9 mouse cellular contexts compared by ENCODE assay signal in the genomic region with DNA sequence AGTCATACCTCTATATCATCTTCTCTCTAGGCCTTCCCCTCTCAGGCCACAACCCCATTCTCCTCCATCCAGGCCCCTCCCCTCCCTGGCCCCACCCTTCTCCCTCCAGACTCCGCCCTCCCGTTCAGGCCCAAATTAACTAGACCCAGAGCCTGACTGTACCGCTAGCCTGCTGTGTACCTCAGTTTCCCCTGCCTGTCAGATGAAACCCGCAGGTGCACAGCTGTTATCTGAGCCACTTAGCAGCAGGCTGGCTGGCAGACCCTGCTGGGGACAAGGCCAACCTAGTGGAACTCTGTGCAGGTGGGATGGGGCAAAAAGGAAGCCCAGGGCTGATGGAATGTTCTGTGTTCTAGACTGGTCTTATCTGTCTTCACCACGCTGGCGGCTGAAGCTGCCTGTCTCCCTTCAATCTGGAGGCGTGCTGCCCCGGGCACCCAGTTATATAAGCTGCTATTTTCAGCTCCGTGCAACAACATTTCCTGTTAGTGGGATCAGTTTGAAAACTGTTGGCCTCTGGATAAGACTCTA. TPM values are rescaled to one million over a fixed set of nuclear protein-coding genes. Genes with fewer than 3 reads are reported as not detected.
A peak's percentile ranks its signal among the peaks of the same experiment; 100 is the strongest.
DNase-seq lines count a peak whose midpoint lies in the region; ATAC-seq lines count a peak whose summit lies in the region.
"Had no signal": no experiment of that assay in that cellular context is flagged by ENCODE, and none has a peak within 500 bp of the region (broad histone marks: within the 10 kb centered on the region; RNA-seq: fewer than 3 reads in every experiment).

No protein-coding gene starts in this region.

- no peak overlapping the region for H3K27ac ChIP-seq in midbrain, embryonic 10.5 days (replicated peaks)
- H3K27ac ChIP-seq in midbrain, embryonic 14.5 days (replicated peaks; ENCODE audit: low read depth, low read length), result no peak overlapping the region
- H3K27ac ChIP-seq in liver, embryonic 13.5 days, result peak overlapping the region; percentile 98
- peak overlapping the region; percentile 58 for H3K27ac ChIP-seq in stomach, embryonic 16.5 days (ENCODE audit: low read length)

- DNase-seq in midbrain, embryonic 10.5 days (ENCODE audit: low spot score), result no peak
- DNase-seq in midbrain, embryonic 14.5 days, result no peak
- peak; percentile 84 for DNase-seq in liver, embryonic 13.5 days
- no peak for DNase-seq in adrenal gland, adult 2 months
- DNase-seq in thymus, postnatal 0 days (ENCODE audit: low spot score), result no peak
- DNase-seq: adrenal gland, postnatal 14 days had no signal

- no peak overlapping the region for H3K4me2 ChIP-seq in midbrain, embryonic 14.5 days (ENCODE audit: low read length)
- peak overlapping the region; percentile 82 for H3K4me2 ChIP-seq in liver, embryonic 13.5 days
- peak overlapping the region; percentile 61 for H3K4me2 ChIP-seq in stomach, embryonic 16.5 days (ENCODE audit: low read depth, low read length)

- ATAC-seq in midbrain, embryonic 14.5 days (ENCODE audit: low FRiP score, low TSS enrichment), result no peak
- peak; percentile 63 for ATAC-seq in erythroblast, adult 5-6 weeks (replicated peaks; ENCODE audit: low FRiP score, poor library complexity, severe bottlenecking)
- peak; percentile 82 for ATAC-seq in liver, embryonic 13.5 days (ENCODE audit: low read depth)
- no peak for ATAC-seq in stomach, embryonic 16.5 days (ENCODE audit: insufficient read depth, low FRiP score)
- no peak for ATAC-seq in CD4-positive, CD25-positive, alpha-beta regulatory T cell, adult 4 months

- no peaks in the 10 kb centered on the region for H3K9me3 ChIP-seq in midbrain, embryonic 10.5 days (replicated peaks)
- no peaks in the 10 kb centered on the region for H3K9me3 ChIP-seq in midbrain, embryonic 14.5 days (ENCODE audit: control insufficient read depth, low read length)
- H3K9me3 ChIP-seq in liver, embryonic 13.5 days (replicated peaks), result no peaks in the 10 kb centered on the region
- no peaks in the 10 kb centered on the region for H3K9me3 ChIP-seq in stomach, embryonic 16.5 days (replicated peaks; ENCODE audit: control insufficient read depth, low read length)

- H3K4me1 ChIP-seq in midbrain, embryonic 10.5 days, result peaks cover 68% of the 10 kb centered on the region
- peaks cover 8% of the 10 kb centered on the region; the same call in 1 of the 2 replicates for H3K4me1 ChIP-seq in midbrain, embryonic 14.5 days (ENCODE audit: control insufficient read depth, insufficient read depth, low read length)
- peaks cover 89% of the 10 kb centered on the region for H3K4me1 ChIP-seq in liver, embryonic 13.5 days (replicated peaks)
- H3K4me1 ChIP-seq in stomach, embryonic 16.5 days (ENCODE audit: control insufficient read depth, insufficient read depth, low read length), result peaks cover 67% of the 10 kb centered on the region

- peaks cover 100% of the 10 kb centered on the region for H3K27me3 ChIP-seq in midbrain, embryonic 10.5 days (ENCODE audit: low read depth, poor library complexity, severe bottlenecking)
- H3K27me3 ChIP-seq in midbrain, embryonic 14.5 days (ENCODE audit: control insufficient read depth, insufficient read depth, low read length), result peaks cover 89% of the 10 kb centered on the region
- H3K27me3 ChIP-seq in liver, embryonic 13.5 days, result peaks cover 76% of the 10 kb centered on the region
- H3K27me3 ChIP-seq in stomach, embryonic 16.5 days (ENCODE audit: control insufficient read depth, insufficient read depth, low read length), result peaks cover 53% of the 10 kb centered on the region

- H3K36me3 ChIP-seq in midbrain, embryonic 10.5 days, result no peaks in the 10 kb centered on the region
- H3K36me3 ChIP-seq in midbrain, embryonic 14.5 days (ENCODE audit: control insufficient read depth, insufficient read depth, low read length), result no peaks in the 10 kb centered on the region
- H3K36me3 ChIP-seq in liver, embryonic 13.5 days, result no peaks in the 10 kb centered on the region
- no peaks in the 10 kb centered on the region for H3K36me3 ChIP-seq in stomach, embryonic 16.5 days (ENCODE audit: control insufficient read depth, insufficient read depth, low read length)

- H3K4me3 ChIP-seq in midbrain, embryonic 10.5 days, result peak overlapping the region; percentile 9; the same call in 1 of the 2 replicates
- no peak overlapping the region for H3K4me3 ChIP-seq in midbrain, embryonic 14.5 days (replicated peaks; ENCODE audit: low read depth, low read length)
- H3K4me3 ChIP-seq in liver, embryonic 13.5 days (replicated peaks), result peak overlapping the region; percentile 56
- H3K4me3 ChIP-seq in stomach, embryonic 16.5 days (replicated peaks; ENCODE audit: low read length), result peak overlapping the region; percentile 41

- WGBS in midbrain, embryonic 10.5 days, result 41% methylated on average over 9 of the region's 9 CpGs
- WGBS in midbrain, embryonic 14.5 days, result 49% methylated on average over 9 of the region's 9 CpGs
- 7% methylated on average over 9 of the region's 9 CpGs for WGBS in liver, embryonic 13.5 days (ENCODE audit: insufficient replicate concordance)
- 34% methylated on average over 9 of the region's 9 CpGs for WGBS in stomach, embryonic 16.5 days

- no peak overlapping the region for H3K9ac ChIP-seq in midbrain, embryonic 14.5 days (replicated peaks; ENCODE audit: low read length)
- H3K9ac ChIP-seq in liver, embryonic 13.5 days, result peak overlapping the region; percentile 75
- no peak overlapping the region for H3K9ac ChIP-seq in stomach, embryonic 16.5 days (ENCODE audit: low read length)

RNA-seq across cellular contexts. Expression of gene Adamtsl5, which starts 4.0 kb away (rescaled TPM):
- 0.48 and 0.91 TPM in 2 replicates for polyA plus RNA-seq in midbrain, embryonic 10.5 days (2016; fragmentation: Nextera tagmentation; extraction: Ambion mirVana)
- polyA plus RNA-seq in midbrain, embryonic 14.5 days (2014; fragmentation: Nextera tagmentation; extraction: Ambion mirVana), result 0.26 TPM in 1 of 2 replicates, not detected in the other
- 0.21 and 0.77 TPM in 2 replicates for total RNA-seq in erythroblast, adult 5-6 weeks (2015; ENCODE audit: low replicate concordance)
- total RNA-seq in erythroblast, adult 5-6 weeks (2017; ENCODE audit: low replicate concordance), result 0.17 TPM in 1 of 2 replicates, not detected in the other
- polyA plus RNA-seq in liver, embryonic 13.5 days (2015; fragmentation: Nextera tagmentation; extraction: Ambion mirVana), result 1.8 and 2.5 TPM in 2 replicates
- 22.0 and 24.0 TPM in 2 replicates for polyA plus RNA-seq in stomach, embryonic 16.5 days (2015; fragmentation: Nextera tagmentation; extraction: Ambion mirVana)
- polyA plus RNA-seq in CD4-positive, CD25-positive, alpha-beta regulatory T cell, adult 4 months (2017; shearing (Covaris generic)), result not detected
- 10 to 100 TPM in 1 of 2 experiments, 1 to 10 TPM in 1; 8.0 to 10.3 TPM for total RNA-seq in adrenal gland, adult 2 months (2021)
- 35.1 and 41.5 TPM in 2 replicates for polyA plus RNA-seq in adrenal gland, adult 2 months (2012; rRNA removed)
- polyA plus RNA-seq in thymus, postnatal 0 days (2015; fragmentation: Nextera tagmentation; extraction: Ambion mirVana), result 1.0 and 1.1 TPM in 2 replicates

RNA-seq across cellular contexts. Expression of gene Plk5, which starts 12.1 kb away (rescaled TPM):
- polyA plus RNA-seq in midbrain, embryonic 10.5 days (2016; fragmentation: Nextera tagmentation; extraction: Ambion mirVana), result 0.12 and 0.32 TPM in 2 replicates
- polyA plus RNA-seq in midbrain, embryonic 14.5 days (2014; fragmentation: Nextera tagmentation; extraction: Ambion mirVana), result 2.9 and 3.2 TPM in 2 replicates
- total RNA-seq in erythroblast, adult 5-6 weeks (2015; ENCODE audit: low replicate concordance), result not detected in 2 replicates
- total RNA-seq in erythroblast, adult 5-6 weeks (2017; ENCODE audit: low replicate concordance), result not detected in 2 replicates
- 0.12 TPM in 1 of 2 replicates, not detected in the other for polyA plus RNA-seq in liver, embryonic 13.5 days (2015; fragmentation: Nextera tagmentation; extraction: Ambion mirVana)
- polyA plus RNA-seq in stomach, embryonic 16.5 days (2015; fragmentation: Nextera tagmentation; extraction: Ambion mirVana), result 0.14 and 0.61 TPM in 2 replicates
- not detected for polyA plus RNA-seq in CD4-positive, CD25-positive, alpha-beta regulatory T cell, adult 4 months (2017; shearing (Covaris generic))
- under 1 TPM; 0.14 to 0.45 TPM for total RNA-seq in adrenal gland, adult 2 months (2021)
- polyA plus RNA-seq in adrenal gland, adult 2 months (2012; rRNA removed), result 1.5 and 2.6 TPM in 2 replicates
- 0.17 and 0.21 TPM in 2 replicates for polyA plus RNA-seq in thymus, postnatal 0 days (2015; fragmentation: Nextera tagmentation; extraction: Ambion mirVana)

RNA-seq across cellular contexts. Expression of gene Reep6, which starts 14.4 kb away (rescaled TPM):
- 9.1 and 11.5 TPM in 2 replicates for polyA plus RNA-seq in midbrain, embryonic 10.5 days (2016; fragmentation: Nextera tagmentation; extraction: Ambion mirVana)
- 5.3 and 7.3 TPM in 2 replicates for polyA plus RNA-seq in midbrain, embryonic 14.5 days (2014; fragmentation: Nextera tagmentation; extraction: Ambion mirVana)
- 1.7 and 6.0 TPM in 2 replicates for total RNA-seq in erythroblast, adult 5-6 weeks (2015; ENCODE audit: low replicate concordance)
- 2.0 and 4.5 TPM in 2 replicates for total RNA-seq in erythroblast, adult 5-6 weeks (2017; ENCODE audit: low replicate concordance)
- 50.9 and 65.0 TPM in 2 replicates for polyA plus RNA-seq in liver, embryonic 13.5 days (2015; fragmentation: Nextera tagmentation; extraction: Ambion mirVana)
- polyA plus RNA-seq in stomach, embryonic 16.5 days (2015; fragmentation: Nextera tagmentation; extraction: Ambion mirVana), result 45.2 and 51.1 TPM in 2 replicates
- polyA plus RNA-seq in CD4-positive, CD25-positive, alpha-beta regulatory T cell, adult 4 months (2017; shearing (Covaris generic)), result under 1 TPM in 1 of 2 experiments, not detected in 1; 0.51 TPM
- total RNA-seq in adrenal gland, adult 2 months (2021), result 10 to 100 TPM; 11.1 to 15.6 TPM
- polyA plus RNA-seq in adrenal gland, adult 2 months (2012; rRNA removed), result 11.3 and 15.7 TPM in 2 replicates
- 0.26 and 0.30 TPM in 2 replicates for polyA plus RNA-seq in thymus, postnatal 0 days (2015; fragmentation: Nextera tagmentation; extraction: Ambion mirVana)

RNA-seq across cellular contexts. Expression of gene Pcsk4, which starts 14.9 kb away (rescaled TPM):
- 3.3 and 4.2 TPM in 2 replicates for polyA plus RNA-seq in midbrain, embryonic 10.5 days (2016; fragmentation: Nextera tagmentation; extraction: Ambion mirVana)
- polyA plus RNA-seq in midbrain, embryonic 14.5 days (2014; fragmentation: Nextera tagmentation; extraction: Ambion mirVana), result 2.5 and 3.5 TPM in 2 replicates
- total RNA-seq in erythroblast, adult 5-6 weeks (2015; ENCODE audit: low replicate concordance), result 1.0 TPM in 1 of 2 replicates, not detected in the other
- not detected in 2 replicates for total RNA-seq in erythroblast, adult 5-6 weeks (2017; ENCODE audit: low replicate concordance)
- polyA plus RNA-seq in liver, embryonic 13.5 days (2015; fragmentation: Nextera tagmentation; extraction: Ambion mirVana), result 5.3 TPM in 2 replicates
- 3.7 and 4.4 TPM in 2 replicates for polyA plus RNA-seq in stomach, embryonic 16.5 days (2015; fragmentation: Nextera tagmentation; extraction: Ambion mirVana)
- polyA plus RNA-seq in CD4-positive, CD25-positive, alpha-beta regulatory T cell, adult 4 months (2017; shearing (Covaris generic)), result 10 to 100 TPM; 11.9 to 12.3 TPM
- 1 to 10 TPM; 1.8 to 3.4 TPM for total RNA-seq in adrenal gland, adult 2 months (2021)
- polyA plus RNA-seq in adrenal gland, adult 2 months (2012; rRNA removed), result 15.9 and 19.6 TPM in 2 replicates
- polyA plus RNA-seq in thymus, postnatal 0 days (2015; fragmentation: Nextera tagmentation; extraction: Ambion mirVana), result 4.4 and 4.6 TPM in 2 replicates

RNA-seq across cellular contexts. Expression of gene 2310011J03Rik, which starts 23.9 kb away (rescaled TPM):
- 57.3 TPM in 2 replicates for polyA plus RNA-seq in midbrain, embryonic 10.5 days (2016; fragmentation: Nextera tagmentation; extraction: Ambion mirVana)
- 20.4 and 21.6 TPM in 2 replicates for polyA plus RNA-seq in midbrain, embryonic 14.5 days (2014; fragmentation: Nextera tagmentation; extraction: Ambion mirVana)
- 6.1 and 12.7 TPM in 2 replicates for total RNA-seq in erythroblast, adult 5-6 weeks (2015; ENCODE audit: low replicate concordance)
- total RNA-seq in erythroblast, adult 5-6 weeks (2017; ENCODE audit: low replicate concordance), result 3.5 and 3.7 TPM in 2 replicates
- 42.3 and 43.7 TPM in 2 replicates for polyA plus RNA-seq in liver, embryonic 13.5 days (2015; fragmentation: Nextera tagmentation; extraction: Ambion mirVana)
- polyA plus RNA-seq in stomach, embryonic 16.5 days (2015; fragmentation: Nextera tagmentation; extraction: Ambion mirVana), result 46.6 and 48.1 TPM in 2 replicates
- polyA plus RNA-seq in CD4-positive, CD25-positive, alpha-beta regulatory T cell, adult 4 months (2017; shearing (Covaris generic)), result 10 to 100 TPM; 47.1 to 59.9 TPM
- 10 to 100 TPM; 21.6 to 32.5 TPM for total RNA-seq in adrenal gland, adult 2 months (2021)
- polyA plus RNA-seq in adrenal gland, adult 2 months (2012; rRNA removed), result 57.0 and 61.7 TPM in 2 replicates
- 72.7 and 81.1 TPM in 2 replicates for polyA plus RNA-seq in thymus, postnatal 0 days (2015; fragmentation: Nextera tagmentation; extraction: Ambion mirVana)

Comparison
In these comparisons a context has a peak if more than half of its experiments do, and no peak if none do; other contexts are left out.
1. H3K27ac ChIP-seq: peak in liver, embryonic 13.5 days (single experiment) and stomach, embryonic 16.5 days (single experiment); none in midbrain, embryonic 10.5 days (single experiment) and midbrain, embryonic 14.5 days (single experiment).
2. ATAC-seq: peak in erythroblast, adult 5-6 weeks (single experiment) and liver, embryonic 13.5 days (single experiment); none in midbrain, embryonic 14.5 days (single experiment), stomach, embryonic 16.5 days (single experiment) and CD4-positive, CD25-positive, alpha-beta regulatory T cell, adult 4 months (single experiment).